Mouse (Mus musculus): ENCODE measurements around the gene Gm17631. TPM values are rescaled to one million over a fixed set of nuclear protein-coding genes. Genes with fewer than 3 reads are reported as not detected.
A peak's percentile ranks its signal among the peaks of the same experiment; 100 is the strongest.
"Not testable (repeated sequence)": the region's sequence is repeated elsewhere in the genome, so short reads cannot be mapped to it uniquely, and the experiment has no call there.

Gene Gm17631
- not detected in 2 replicates for polyA plus RNA-seq (2015; fragmentation: Nextera tagmentation; extraction: Ambion mirVana)

DNA sequence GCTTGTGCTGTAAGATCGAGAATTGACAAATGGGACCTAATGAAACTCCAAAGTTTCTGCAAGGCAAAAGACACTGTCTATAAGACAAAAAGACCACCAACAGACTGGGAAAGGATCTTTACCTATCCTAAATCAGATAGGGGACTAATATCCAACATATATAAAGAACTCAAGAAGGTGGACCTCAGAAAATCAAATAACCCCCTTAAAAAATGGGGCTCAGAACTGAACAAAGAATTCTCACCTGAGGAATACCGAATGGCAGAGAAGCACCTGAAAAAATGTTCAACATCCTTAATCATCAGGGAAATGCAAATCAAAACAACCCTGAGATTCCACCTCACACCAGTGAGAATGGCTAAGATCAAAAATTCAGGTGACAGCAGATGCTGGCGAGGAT, at the start of gene Gm17631:
TSS of gene Gm17631 (plus strand) at position 301 of the 400 bp plus-strand sequence.
- H3K27ac ChIP-seq; DNase-seq (ENCODE audit: low spot score); H3K36me3 ChIP-seq (ENCODE audit: insufficient read depth, low read length); H3K4me1 ChIP-seq (replicated peaks; ENCODE audit: insufficient read depth, low read length); H3K27me3 ChIP-seq (ENCODE audit: insufficient read depth, low read length); ATAC-seq (replicated peaks; ENCODE audit: low FRiP score, low read depth); H3K9ac ChIP-seq (ENCODE audit: low read depth, low read length); H3K9me3 ChIP-seq (replicated peaks; ENCODE audit: low read length); H3K4me2 ChIP-seq (ENCODE audit: low read length); H3K4me3 ChIP-seq (replicated peaks; ENCODE audit: low read depth, low read length): not testable (repeated sequence)
- WGBS, result no CpG with 5 or more reads among the region's 3 CpGs

GRCm38 (mm10) chr6:129817731-129818130, 44.7 kb upstream of the Gm17631 start:
- Histone ChIP-seq H3K4me1 (replicated peaks; ENCODE audit: insufficient read depth, low read length) (no peaks in the 10 kb centered on the region), H3K27ac (no peak overlapping the region), H3K4me2 (ENCODE audit: low read length) (no peak overlapping the region), H3K9ac (ENCODE audit: low read depth, low read length) (no peak overlapping the region), H3K36me3 (ENCODE audit: insufficient read depth, low read length) (no peaks in the 10 kb centered on the region), H3K27me3 (ENCODE audit: insufficient read depth, low read length) (no peaks in the 10 kb centered on the region), H3K4me3 (replicated peaks; ENCODE audit: low read depth, low read length) (no peak overlapping the region), H3K9me3 (replicated peaks; ENCODE audit: low read length) (no peaks in the 10 kb centered on the region)
- no peak for TF ChIP-seq CTCF (IDR thresholded peaks at IDR 0.05; ENCODE audit: low read depth)
- 65% methylated on average over 3 of the region's 3 CpGs for WGBS
- DNase-seq (ENCODE audit: low spot score), result no peak
- ATAC-seq (replicated peaks; ENCODE audit: low FRiP score, low read depth), result no peak

- H3K4me2 ChIP-seq (ENCODE audit: low read length), result no peak overlapping the region
- no peaks in the 10 kb centered on the region for H3K9me3 ChIP-seq (replicated peaks; ENCODE audit: low read length)
- H3K9ac ChIP-seq (ENCODE audit: low read depth, low read length), result no peak overlapping the region
- 90% methylated on average over 1 of the region's 1 CpGs for WGBS
- no peak overlapping the region for H3K27ac ChIP-seq
- no peaks in the 10 kb centered on the region for H3K27me3 ChIP-seq (ENCODE audit: insufficient read depth, low read length)
- H3K36me3 ChIP-seq (ENCODE audit: insufficient read depth, low read length), result no peaks in the 10 kb centered on the region
- no peak for ATAC-seq (replicated peaks; ENCODE audit: low FRiP score, low read depth)
- H3K4me1 ChIP-seq (replicated peaks; ENCODE audit: insufficient read depth, low read length), result no peaks in the 10 kb centered on the region
- H3K4me3 ChIP-seq (replicated peaks; ENCODE audit: low read depth, low read length), result no peak overlapping the region
- no peak for DNase-seq (ENCODE audit: low spot score)
- TF ChIP-seq CTCF (IDR thresholded peaks at IDR 0.05; ENCODE audit: low read depth), result no peak
These were observed 38.4 kb upstream of the Gm17631 start for GRCm38 (mm10) chr6:129824004-129824403.

DNA sequence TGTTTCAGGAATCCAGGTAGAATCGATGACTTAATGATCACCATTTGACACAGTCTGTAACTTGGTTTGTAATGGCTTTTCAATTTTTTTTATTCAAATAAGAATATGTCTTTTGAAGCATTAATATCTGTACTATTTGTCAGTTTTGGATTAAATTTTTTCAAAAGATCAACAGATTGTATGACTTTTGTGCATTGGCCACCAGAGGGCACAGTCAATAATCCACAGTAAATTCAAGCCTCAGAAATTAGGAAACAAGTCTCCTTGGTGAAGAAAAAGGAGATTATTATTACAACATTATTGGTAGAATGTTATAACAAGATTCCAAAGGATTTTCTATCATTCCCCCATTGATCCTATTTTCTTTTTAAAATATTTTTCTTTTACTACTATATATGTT, 36.9 kb upstream of the Gm17631 start:
- Histone ChIP-seq H3K9me3 (replicated peaks; ENCODE audit: low read length) (no peaks in the 10 kb centered on the region), H3K4me2 (ENCODE audit: low read length) (no peak overlapping the region), H3K36me3 (ENCODE audit: insufficient read depth, low read length) (no peaks in the 10 kb centered on the region), H3K4me3 (replicated peaks; ENCODE audit: low read depth, low read length) (no peak overlapping the region), H3K27me3 (ENCODE audit: insufficient read depth, low read length) (no peaks in the 10 kb centered on the region), H3K9ac (ENCODE audit: low read depth, low read length) (no peak overlapping the region), H3K4me1 (replicated peaks; ENCODE audit: insufficient read depth, low read length) (no peaks in the 10 kb centered on the region), H3K27ac (no peak overlapping the region)
- TF ChIP-seq CTCF (IDR thresholded peaks at IDR 0.05; ENCODE audit: low read depth), result peak; percentile 35
- DNase-seq (ENCODE audit: low spot score) (no peak), ATAC-seq (replicated peaks; ENCODE audit: low FRiP score, low read depth) (no peak)
- WGBS, result 95% methylated on average over 1 of the region's 1 CpGs

GRCm38 (mm10) chr6:129876549-129876948, 14.1 kb downstream of the Gm17631 start, which contains the start of gene Klra17:
Gene Klra17, minus strand, starts transcription at chr6:129876672.
- no peaks in the 10 kb centered on the region for H3K4me1 ChIP-seq (replicated peaks; ENCODE audit: insufficient read depth, low read length)
- no peak within 1 kb of the TSS for H3K9ac ChIP-seq (ENCODE audit: low read depth, low read length)
- no peak for DNase-seq (ENCODE audit: low spot score)
- TF ChIP-seq CTCF (IDR thresholded peaks at IDR 0.05; ENCODE audit: low read depth), result no peak
- no peak within 1 kb of the TSS for H3K27ac ChIP-seq
- 53% methylated on average over 1 of the region's 1 CpGs for WGBS
- H3K4me2 ChIP-seq (ENCODE audit: low read length), result no peak within 1 kb of the TSS
- H3K27me3 ChIP-seq (ENCODE audit: insufficient read depth, low read length), result no peaks in the 10 kb centered on the region
- no peak within 1 kb of the TSS for H3K4me3 ChIP-seq (replicated peaks; ENCODE audit: low read depth, low read length)
- H3K9me3 ChIP-seq (replicated peaks; ENCODE audit: low read length), result no peaks in the 10 kb centered on the region
- no peaks in the 10 kb centered on the region for H3K36me3 ChIP-seq (ENCODE audit: insufficient read depth, low read length)
- no peak for ATAC-seq (replicated peaks; ENCODE audit: low FRiP score, low read depth)

- H3K36me3 ChIP-seq (ENCODE audit: insufficient read depth, low read length), result no peaks in the 10 kb centered on the region
- no peak for DNase-seq (ENCODE audit: low spot score)
- no peak for TF ChIP-seq CTCF (IDR thresholded peaks at IDR 0.05; ENCODE audit: low read depth)
- H3K9me3 ChIP-seq (replicated peaks; ENCODE audit: low read length), result no peaks in the 10 kb centered on the region
- no peak overlapping the region for H3K9ac ChIP-seq (ENCODE audit: low read depth, low read length)
- WGBS, result 90% methylated on average over 2 of the region's 2 CpGs
- H3K4me2 ChIP-seq (ENCODE audit: low read length), result no peak overlapping the region
- H3K27me3 ChIP-seq (ENCODE audit: insufficient read depth, low read length), result no peaks in the 10 kb centered on the region
- H3K4me3 ChIP-seq (replicated peaks; ENCODE audit: low read depth, low read length), result no peak overlapping the region
- no peaks in the 10 kb centered on the region for H3K4me1 ChIP-seq (replicated peaks; ENCODE audit: insufficient read depth, low read length)
- no peak overlapping the region for H3K27ac ChIP-seq
- no peak for ATAC-seq (replicated peaks; ENCODE audit: low FRiP score, low read depth)
These were observed 20.1 kb downstream of the Gm17631 start for GRCm38 (mm10) chr6:129882525-129882924.

Other genes with a start within 250 kb of the Gm17631 start
- 0.14 and 0.18 TPM in 2 replicates for gene Klrk1, start 238.8 kb upstream of the Gm17631 start, polyA plus RNA-seq (2015; fragmentation: Nextera tagmentation; extraction: Ambion mirVana)
- gene Klrc3, start 219.3 kb upstream of the Gm17631 start, polyA plus RNA-seq (2015; fragmentation: Nextera tagmentation; extraction: Ambion mirVana), result not detected in 2 replicates
- gene Klrc2, start 202.0 kb upstream of the Gm17631 start, polyA plus RNA-seq (2015; fragmentation: Nextera tagmentation; extraction: Ambion mirVana), result not detected in 2 replicates
- gene Klrc1, start 183.7 kb upstream of the Gm17631 start, polyA plus RNA-seq (2015; fragmentation: Nextera tagmentation; extraction: Ambion mirVana), result not detected in 2 replicates
- gene Klri1, start 145.5 kb upstream of the Gm17631 start, polyA plus RNA-seq (2015; fragmentation: Nextera tagmentation; extraction: Ambion mirVana), result not detected in 2 replicates
- gene Klri2, start 122.2 kb upstream of the Gm17631 start, polyA plus RNA-seq (2015; fragmentation: Nextera tagmentation; extraction: Ambion mirVana), result 0.05 TPM in 1 of 2 replicates, not detected in the other
- gene Gm156, start 78.4 kb upstream of the Gm17631 start, polyA plus RNA-seq (2015; fragmentation: Nextera tagmentation; extraction: Ambion mirVana), result not detected in 2 replicates
- gene Klra17, start 14.0 kb downstream of the Gm17631 start, polyA plus RNA-seq (2015; fragmentation: Nextera tagmentation; extraction: Ambion mirVana), result 0.09 TPM in 1 of 2 replicates, not detected in the other
- gene Klra5, start 55.0 kb downstream of the Gm17631 start, polyA plus RNA-seq (2015; fragmentation: Nextera tagmentation; extraction: Ambion mirVana), result not detected in 2 replicates
- gene Klra6, start 164.3 kb downstream of the Gm17631 start, polyA plus RNA-seq (2015; fragmentation: Nextera tagmentation; extraction: Ambion mirVana), result not detected in 2 replicates
- gene Klra4, start 204.6 kb downstream of the Gm17631 start, polyA plus RNA-seq (2015; fragmentation: Nextera tagmentation; extraction: Ambion mirVana), result not detected in 2 replicates